Mouse (Mus musculus): ENCODE data around the gene Iqck. TPM values are rescaled to one million over a fixed set of nuclear protein-coding genes. Genes with fewer than 3 reads are reported as not detected.

Iqck gene
- polyA plus RNA-seq, 2 experiments = 0.22 to 0.40 TPM

- DNase-seq (ENCODE audit: low read depth in 3 of 3, low spot score in 3 of 3) (no peak), ATAC-seq (ENCODE audit: insufficient read depth) (no peak)
- Histone ChIP-seq H3K4me1 (replicated peaks; ENCODE audit: control insufficient read depth in 2 of 2, insufficient read depth in 2 of 2, low read length in 1 of 2) (no peaks in the 10 kb centered on the region), H3K4me3 (ENCODE audit: insufficient read depth in 1 of 2, low read depth in 2 of 2, low read length in 2 of 2) (no peak overlapping the region), H3K9me3 (ENCODE audit: control insufficient read depth, low read length) (no peaks in the 10 kb centered on the region), H3K4me2 (ENCODE audit: low read depth) (no peak overlapping the region), H3K27ac (no peak overlapping the region), H3K27me3 (ENCODE audit: control insufficient read depth, insufficient read depth, low read length) (no peaks in the 10 kb centered on the region), H3K9ac (replicated peaks) (no peak overlapping the region), H3K36me3 (replicated peaks; ENCODE audit: control insufficient read depth, insufficient read depth, low read depth) (no peaks in the 10 kb centered on the region)
- 55% methylated on average over 4 of the region's 4 CpGs for WGBS (ENCODE audit: insufficient replicate concordance)
- no peak for TF ChIP-seq EP300 (IDR thresholded peaks at IDR 0.05; ENCODE audit: low read depth)
- no peak for TF ChIP-seq CTCF (IDR thresholded peaks at IDR 0.05; ENCODE audit: low read depth)
These were observed 29.4 kb downstream of the Iqck start for GRCm38 (mm10) chr7:118884969-118885368.

- H3K9ac ChIP-seq (replicated peaks) = no peak overlapping the region
- DNase-seq (ENCODE audit: low read depth in 3 of 3, low spot score in 3 of 3) (no peak), ATAC-seq (ENCODE audit: insufficient read depth) (no peak)
- no peaks in the 10 kb centered on the region for H3K36me3 ChIP-seq (replicated peaks; ENCODE audit: control insufficient read depth, insufficient read depth, low read depth)
- no peak overlapping the region for H3K4me2 ChIP-seq (ENCODE audit: low read depth)
- TF ChIP-seq EP300 (IDR thresholded peaks at IDR 0.05; ENCODE audit: low read depth) = no peak
- TF ChIP-seq CTCF (IDR thresholded peaks at IDR 0.05; ENCODE audit: low read depth) = no peak
- H3K4me1 ChIP-seq (replicated peaks; ENCODE audit: control insufficient read depth in 2 of 2, insufficient read depth in 2 of 2, low read length in 1 of 2) = no peaks in the 10 kb centered on the region
- WGBS (ENCODE audit: insufficient replicate concordance) = 59% methylated on average over 6 of the region's 6 CpGs
- H3K27ac ChIP-seq = no peak overlapping the region
- no peaks in the 10 kb centered on the region for H3K9me3 ChIP-seq (ENCODE audit: control insufficient read depth, low read length)
- no peaks in the 10 kb centered on the region for H3K27me3 ChIP-seq (ENCODE audit: control insufficient read depth, insufficient read depth, low read length)
- no peak overlapping the region for H3K4me3 ChIP-seq (ENCODE audit: insufficient read depth in 1 of 2, low read depth in 2 of 2, low read length in 2 of 2)
These were observed 31.9 kb downstream of the Iqck start for GRCm38 (mm10) chr7:118887303-118888055.

- DNase-seq (ENCODE audit: low read depth in 3 of 3, low spot score in 3 of 3) = no peak
- Histone ChIP-seq H3K27ac (no peak overlapping the region), H3K4me3 (ENCODE audit: insufficient read depth in 1 of 2, low read depth in 2 of 2, low read length in 2 of 2) (no peak overlapping the region), H3K4me2 (ENCODE audit: low read depth) (no peak overlapping the region), H3K9ac (replicated peaks) (no peak overlapping the region), H3K27me3 (ENCODE audit: control insufficient read depth, insufficient read depth, low read length) (no peaks in the 10 kb centered on the region), H3K4me1 (replicated peaks; ENCODE audit: control insufficient read depth in 2 of 2, insufficient read depth in 2 of 2, low read length in 1 of 2) (no peaks in the 10 kb centered on the region), H3K9me3 (ENCODE audit: control insufficient read depth, low read length) (no peaks in the 10 kb centered on the region), H3K36me3 (replicated peaks; ENCODE audit: control insufficient read depth, insufficient read depth, low read depth) (no peaks in the 10 kb centered on the region)
- no peak for ATAC-seq (ENCODE audit: insufficient read depth)
- TF ChIP-seq EP300 (IDR thresholded peaks at IDR 0.05; ENCODE audit: low read depth) (no peak), CTCF (IDR thresholded peaks at IDR 0.05; ENCODE audit: low read depth) (no peak)
- WGBS (ENCODE audit: insufficient replicate concordance) = 40% methylated on average over 3 of the region's 3 CpGs
These were observed 33.6 kb downstream of the Iqck start for GRCm38 (mm10) chr7:118889046-118889680.

GRCm38 (mm10) chr7:118895469-118896450 is 40.2 kb downstream of the Iqck start:
- no peak for ATAC-seq (ENCODE audit: insufficient read depth)
- Histone ChIP-seq H3K27ac (no peak overlapping the region), H3K27me3 (ENCODE audit: control insufficient read depth, insufficient read depth, low read length) (no peaks in the 10 kb centered on the region), H3K4me2 (ENCODE audit: low read depth) (no peak overlapping the region), H3K9ac (replicated peaks) (no peak overlapping the region), H3K36me3 (replicated peaks; ENCODE audit: control insufficient read depth, insufficient read depth, low read depth) (no peaks in the 10 kb centered on the region), H3K4me1 (replicated peaks; ENCODE audit: control insufficient read depth in 2 of 2, insufficient read depth in 2 of 2, low read length in 1 of 2) (no peaks in the 10 kb centered on the region), H3K9me3 (ENCODE audit: control insufficient read depth, low read length) (no peaks in the 10 kb centered on the region), H3K4me3 (ENCODE audit: insufficient read depth in 1 of 2, low read depth in 2 of 2, low read length in 2 of 2) (no peak overlapping the region)
- TF ChIP-seq EP300 (IDR thresholded peaks at IDR 0.05; ENCODE audit: low read depth) (no peak), CTCF (IDR thresholded peaks at IDR 0.05; ENCODE audit: low read depth) (no peak)
- no peak for DNase-seq (ENCODE audit: low read depth in 3 of 3, low spot score in 3 of 3)
- 27% methylated on average over 10 of the region's 10 CpGs for WGBS (ENCODE audit: insufficient replicate concordance)

GRCm38 (mm10) chr7:118898063-118898462 is 42.5 kb downstream of the Iqck start:
- ATAC-seq (ENCODE audit: insufficient read depth) (no peak), DNase-seq (ENCODE audit: low read depth in 3 of 3, low spot score in 3 of 3) (no peak)
- Histone ChIP-seq H3K4me2 (ENCODE audit: low read depth) (no peak overlapping the region), H3K27me3 (ENCODE audit: control insufficient read depth, insufficient read depth, low read length) (no peaks in the 10 kb centered on the region), H3K4me3 (ENCODE audit: insufficient read depth in 1 of 2, low read depth in 2 of 2, low read length in 2 of 2) (no peak overlapping the region), H3K27ac (no peak overlapping the region), H3K4me1 (replicated peaks; ENCODE audit: control insufficient read depth in 2 of 2, insufficient read depth in 2 of 2, low read length in 1 of 2) (no peaks in the 10 kb centered on the region), H3K9me3 (ENCODE audit: control insufficient read depth, low read length) (no peaks in the 10 kb centered on the region), H3K9ac (replicated peaks) (no peak overlapping the region), H3K36me3 (replicated peaks; ENCODE audit: control insufficient read depth, insufficient read depth, low read depth) (no peaks in the 10 kb centered on the region)
- TF ChIP-seq CTCF (IDR thresholded peaks at IDR 0.05; ENCODE audit: low read depth) (no peak), EP300 (IDR thresholded peaks at IDR 0.05; ENCODE audit: low read depth) (no peak)

Measured in liver, embryonic 14.5 days (tissue).